ENCODE assay signal across 15 mouse cellular contexts in the genomic region with DNA sequence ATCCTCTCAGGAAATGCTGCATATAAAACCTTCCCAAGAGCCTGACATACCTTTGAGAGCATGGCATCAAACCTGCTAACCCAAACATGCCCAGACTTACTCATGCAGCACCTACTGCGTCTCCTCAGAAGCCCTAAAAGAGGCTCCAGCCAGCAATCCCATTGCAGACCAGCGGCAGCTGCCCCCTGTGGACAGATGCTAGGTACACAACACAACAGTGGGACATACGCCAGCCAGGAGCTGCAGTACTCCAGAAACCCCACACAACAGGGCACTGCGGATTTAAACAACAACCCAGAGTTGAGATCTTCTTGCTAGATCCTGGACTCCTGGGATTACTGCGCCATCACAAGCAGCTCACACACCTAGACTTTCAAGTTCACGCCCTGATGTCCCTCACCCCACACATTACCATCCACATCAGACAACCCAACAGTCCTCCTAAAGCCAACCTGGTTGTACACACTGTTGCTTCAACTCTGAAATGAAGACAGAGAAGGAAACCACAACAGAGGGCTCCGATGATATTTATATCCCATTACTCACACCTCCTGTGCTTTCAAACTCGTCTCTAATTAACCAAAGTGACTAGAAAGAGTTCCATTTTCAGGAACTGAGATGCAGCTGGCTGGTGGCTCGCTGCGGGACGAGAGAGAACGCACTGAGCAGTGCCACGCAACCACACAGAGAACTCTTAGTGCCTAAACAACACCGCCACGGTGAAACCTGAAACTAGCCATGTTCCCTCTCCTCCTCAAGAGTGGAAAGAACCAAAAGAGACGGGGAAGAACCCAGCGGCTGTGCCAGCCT. TPM values are rescaled to one million over a fixed set of nuclear protein-coding genes. Genes with fewer than 3 reads are reported as not detected.
A peak's percentile ranks its signal among the peaks of the same experiment; 100 is the strongest.
DNase-seq lines count a peak whose midpoint lies in the region; ATAC-seq lines count a peak whose summit lies in the region.
"Had no signal": no experiment of that assay in that cellular context is flagged by ENCODE, and none has a peak within 500 bp of the region (broad histone marks: within the 10 kb centered on the region; RNA-seq: fewer than 3 reads in every experiment).

No protein-coding gene starts in this region.

- H3K27me3 ChIP-seq in heart, embryonic 16.5 days (ENCODE audit: control insufficient read depth, insufficient read depth, low read length), result no peaks in the 10 kb centered on the region
- no peaks in the 10 kb centered on the region for H3K27me3 ChIP-seq in splenic B cell, adult 2 months (ENCODE audit: control insufficient read depth, insufficient read depth, low read length, poor library complexity, severe bottlenecking)
- H3K27me3 ChIP-seq in intestine, embryonic 15.5 days (replicated peaks), result no peaks in the 10 kb centered on the region

- 0 out of 2 replicates have a peak, but pooled peaks have one; percentile 24 for ATAC-seq in heart, embryonic 16.5 days (replicated peaks; ENCODE audit: extremely low read depth, insufficient read depth, low FRiP score)
- no peak for ATAC-seq in intestine, embryonic 15.5 days

- DNase-seq in heart, adult 9 months (ENCODE audit: low spot score in 2 of 2), result no peak
- peak; percentile 11 for DNase-seq in thymus, postnatal 25 days
- no peak for DNase-seq in thymus, postnatal 10 days (ENCODE audit: low spot score in 2 of 2)
- peak; percentile 59 for DNase-seq in induced T-regulatory cell, adult 2 months (ENCODE audit: low read depth)
- DNase-seq in splenic B cell, adult 2 months (ENCODE audit: low read depth, low spot score), result peak; percentile 82
- DNase-seq in cerebellum, adult 8-10 months, result no peak
- DNase-seq: adrenal gland, adult 2 months; cerebellum, postnatal 25 days; gastrocnemius, postnatal 14 days; kidney, adult 9 months; lung, adult 18-20 months; midbrain, embryonic 14.5 days had no signal

- no peaks in the 10 kb centered on the region for H3K9me3 ChIP-seq in heart, embryonic 16.5 days (replicated peaks; ENCODE audit: control insufficient read depth, low read length)
- H3K9me3 ChIP-seq in intestine, embryonic 15.5 days, result no peaks in the 10 kb centered on the region

- H3K4me2 ChIP-seq in heart, embryonic 16.5 days (ENCODE audit: low read depth, low read length), result peak overlapping the region; percentile 2; the same call in 1 of the 2 replicates
- H3K4me2 ChIP-seq in intestine, embryonic 15.5 days (replicated peaks), result no peak overlapping the region

- no peaks in the 10 kb centered on the region for H3K36me3 ChIP-seq in heart, embryonic 16.5 days (ENCODE audit: control insufficient read depth, insufficient read depth)
- no peaks in the 10 kb centered on the region for H3K36me3 ChIP-seq in splenic B cell, adult 2 months (ENCODE audit: control insufficient read depth, insufficient read depth, low read length, poor library complexity, severe bottlenecking)
- H3K36me3 ChIP-seq in intestine, embryonic 15.5 days, result no peaks in the 10 kb centered on the region

- no peak overlapping the region for H3K4me3 ChIP-seq in heart, embryonic 16.5 days (ENCODE audit: low read length)
- H3K4me3 ChIP-seq in intestine, embryonic 15.5 days (replicated peaks), result no peak overlapping the region

- WGBS in heart, embryonic 16.5 days, result 66% methylated on average over 17 of the region's 17 CpGs
- WGBS in intestine, embryonic 15.5 days, result 84% methylated on average over 17 of the region's 17 CpGs

- peaks cover 62% of the 10 kb centered on the region for H3K4me1 ChIP-seq in heart, embryonic 16.5 days (ENCODE audit: control insufficient read depth, insufficient read depth, low read length)
- no peaks in the 10 kb centered on the region for H3K4me1 ChIP-seq in intestine, embryonic 15.5 days (replicated peaks)

- H3K27ac ChIP-seq in heart, embryonic 16.5 days (ENCODE audit: low read length), result 0 out of 2 replicates have a peak overlapping the region, but pooled peaks have one; percentile 1
- no peak overlapping the region for H3K27ac ChIP-seq in intestine, embryonic 15.5 days
- H3K27ac ChIP-seq: stomach, postnatal 0 days had no signal

- H3K9ac ChIP-seq in heart, embryonic 16.5 days (ENCODE audit: low read length), result no peak overlapping the region
- H3K9ac ChIP-seq in intestine, embryonic 15.5 days, result no peak overlapping the region

RNA-seq across cellular contexts. Expression of gene Stk24, which starts 55.1 kb away (rescaled TPM):
- polyA plus RNA-seq in heart, embryonic 16.5 days (2015; fragmentation: Nextera tagmentation; extraction: Ambion mirVana), result 36.6 and 38.6 TPM in 2 replicates
- 41.3 and 43.7 TPM in 2 replicates for polyA plus RNA-seq in intestine, embryonic 15.5 days (2015; fragmentation: Nextera tagmentation; extraction: Ambion mirVana)

Comparison
In these comparisons a context has a peak if more than half of its experiments do, and no peak if none do; other contexts are left out.
1. DNase-seq: peak in thymus, postnatal 25 days (single experiment), induced T-regulatory cell, adult 2 months (single experiment) and splenic B cell, adult 2 months (single experiment); none in heart, adult 9 months (0 of 2), thymus, postnatal 10 days (0 of 2) and cerebellum, adult 8-10 months (single experiment).